Mouse (Mus musculus) cortical plate, adult 2 months (tissue): Measurements from ENCODE around the gene Hsph1. TPM values are rescaled to one million over a fixed set of nuclear protein-coding genes. Genes with fewer than 3 reads are reported as not detected.
A peak's percentile ranks its signal among the peaks of the same experiment; 100 is the strongest.

ENCODE experiments used
- H3K27ac ChIP-seq: fragments of 200-500 bp; 2 replicates; pipeline ENCODE4 v1.5.1; 2012; ENCODE audit warnings: low read length, control low read depth, inconsistent platforms; ENCODE audit not compliant: insufficient read depth
- H3K4me1 ChIP-seq: fragments of 200-500 bp; 2 replicates; pipeline ENCODE4 v1.6.1; 2011; ENCODE audit warnings: low read length; ENCODE audit not compliant: control insufficient read depth, insufficient read depth
- H3K4me3 ChIP-seq: fragments of 200-500 bp; 2 replicates; pipeline ENCODE4 v1.5.1; 2011; ENCODE audit warnings: mild to moderate bottlenecking, low read length, control low read depth; ENCODE audit not compliant: insufficient read depth
- CTCF ChIP-seq: fragments of 200-500 bp; IDR thresholded peaks from 2 replicates; pipeline ENCODE4 v1.5.1; 2011; ENCODE audit warnings: mild to moderate bottlenecking, control low read depth, low read length; ENCODE audit not compliant: insufficient read depth; ENCODE audit errors: extremely low read depth
- POLR2A ChIP-seq: fragments of 200-500 bp; IDR thresholded peaks from 2 replicates; pipeline ENCODE4 v1.6.1; 2011; ENCODE audit warnings: mild to moderate bottlenecking, low read length, control low read depth; ENCODE audit not compliant: insufficient read depth; ENCODE audit errors: extremely low read depth
- polyA plus RNA-seq: library from polyadenylated mRNA; depleted of rRNA; stranded (reverse); fragments of >200 nt; gene quantifications from 2 replicates; pipeline ENCODE4 v1.2.3, GENCODE M21; 2012; rRNA removed

Hsph1 gene
- polyA plus RNA-seq, 1 experiment: 209 TPM

DNA sequence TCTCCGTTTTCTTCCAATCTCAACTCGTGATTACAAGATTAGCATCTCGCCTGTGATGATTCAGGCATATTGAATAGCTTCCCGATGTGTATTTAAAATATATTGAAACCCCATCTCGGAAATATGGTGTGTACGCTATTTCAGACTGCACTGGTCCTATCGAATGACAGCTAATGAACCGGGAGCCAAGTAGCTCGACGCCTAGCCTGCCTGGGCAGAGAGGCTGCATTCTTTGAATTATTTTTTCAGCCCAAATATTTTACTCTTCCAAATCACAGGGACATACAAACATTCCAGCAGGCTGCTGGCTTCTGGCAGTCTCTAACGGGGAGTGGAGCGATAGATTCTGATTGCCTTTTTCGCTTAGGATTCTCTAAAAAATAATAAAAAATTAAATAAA lies 67.2 kb downstream of the Hsph1 start:
- Histone ChIP-seq H3K4me1 (peaks cover 10% of the 10 kb centered on the region), H3K4me3 (no peak overlapping the region), H3K27ac (peak overlapping the region; percentile 25; the same call in 1 of the 2 replicates)
- TF ChIP-seq CTCF (no peak), POLR2A (no peak)

DNA sequence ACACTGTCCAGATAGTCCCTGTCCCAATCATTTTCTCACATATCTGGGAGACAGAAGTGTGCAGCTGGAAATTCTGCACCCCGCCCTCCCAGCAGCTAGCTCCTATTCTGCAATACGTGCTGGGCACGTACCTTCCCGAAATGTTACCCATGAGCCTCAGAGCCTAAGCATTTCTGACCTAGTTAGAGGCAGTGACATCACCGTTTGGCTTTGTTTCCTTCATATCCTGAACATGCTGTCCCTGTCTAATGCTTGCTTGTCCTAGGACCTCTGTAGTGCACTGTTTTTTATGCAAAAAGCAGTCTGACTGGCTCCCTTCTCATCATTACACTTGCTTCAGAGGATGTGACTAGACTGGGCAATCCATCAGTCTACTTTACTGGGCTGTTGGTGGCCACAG lies 69.2 kb downstream of the Hsph1 start:
- Histone ChIP-seq H3K4me1 (peaks cover 10% of the 10 kb centered on the region), H3K27ac (no peak overlapping the region; the same call in 1 of the 2 replicates), H3K4me3 (no peak overlapping the region)
- TF ChIP-seq CTCF (no peak), POLR2A (no peak)

DNA sequence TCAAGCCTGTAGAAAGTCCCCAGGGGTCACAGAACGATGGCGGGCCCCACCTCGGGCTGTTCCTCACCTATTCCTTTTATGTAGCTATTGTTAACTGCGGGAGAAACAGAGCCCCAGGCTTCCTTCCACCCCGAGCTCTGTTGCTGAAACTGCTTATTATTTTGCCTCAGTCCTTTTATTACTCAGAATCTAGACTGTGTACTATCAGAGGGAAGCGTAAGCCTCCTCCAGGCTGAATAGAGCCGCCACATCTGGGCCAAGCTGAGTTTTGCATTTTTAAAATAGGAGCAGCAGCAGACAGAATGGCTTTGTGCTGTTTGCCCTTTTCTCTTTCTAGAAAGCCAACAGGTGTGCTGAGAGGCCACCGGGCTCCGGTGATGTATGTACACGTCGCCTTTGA lies 70.2 kb downstream of the Hsph1 start:
- Histone ChIP-seq H3K4me3 (no peak overlapping the region), H3K27ac (no peak overlapping the region), H3K4me1 (peaks cover 12% of the 10 kb centered on the region)
- TF ChIP-seq POLR2A (no peak), CTCF (no peak)

Other genes starting within 250 kb of the Hsph1 start
- gene Medag, start 224.6 kb downstream of the Hsph1 start, polyA plus RNA-seq: 10.0 and 10.5 TPM in 2 replicates
- 0.29 and 1.3 TPM in 2 replicates for gene Tex26, start 196.7 kb downstream of the Hsph1 start, polyA plus RNA-seq
- gene Wdr95, start 107.7 kb downstream of the Hsph1 start, polyA plus RNA-seq: 0.93 and 1.3 TPM in 2 replicates
- 14.2 and 17.0 TPM in 2 replicates for gene B3glct, start 41.9 kb upstream of the Hsph1 start, polyA plus RNA-seq